ENCODE assay signal across 9 mouse cellular contexts in the genomic region with DNA sequence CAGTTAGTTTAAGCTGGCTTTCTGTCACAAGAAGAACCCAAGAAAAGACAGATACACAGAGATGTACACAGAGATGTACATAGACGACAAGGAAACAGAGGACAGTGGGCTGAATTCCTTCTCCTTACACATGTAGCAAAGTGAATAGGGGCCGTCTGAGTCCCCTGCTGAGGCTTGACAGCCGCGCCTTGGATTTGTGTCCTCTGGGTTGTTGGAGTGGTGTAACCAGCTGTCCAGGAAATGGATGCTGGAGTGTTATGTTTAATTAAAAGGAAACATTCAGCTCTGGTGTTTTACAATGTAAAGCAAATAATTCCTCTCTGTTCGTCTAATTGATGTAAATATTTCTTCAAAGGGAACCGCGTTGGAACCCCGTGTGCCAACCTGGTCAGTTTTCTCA. TPM values are rescaled to one million over a fixed set of nuclear protein-coding genes. Genes with fewer than 3 reads are reported as not detected.
A peak's percentile ranks its signal among the peaks of the same experiment; 100 is the strongest.
DNase-seq lines count a peak whose midpoint lies in the region; ATAC-seq and TF ChIP-seq lines count a peak whose summit lies in the region.
"Had no signal": no experiment of that assay in that cellular context is flagged by ENCODE, and none has a peak within 500 bp of the region (broad histone marks: within the 10 kb centered on the region; RNA-seq: fewer than 3 reads in every experiment).

No protein-coding gene starts in this region.

- intact Hi-C loops in left cerebral cortex, postnatal 14 days (cut with DNase I), result loop anchor here (2.0 kb wide), 1 partner anchor 49 kb away; no protein-coding TSS in a partner anchor

- peak overlapping the region; percentile 84 for H3K4me2 ChIP-seq in kidney, embryonic 15.5 days
- H3K4me2 ChIP-seq in hindbrain, embryonic 16.5 days (ENCODE audit: low read length), result peak overlapping the region; percentile 87
- peak overlapping the region; percentile 71 for H3K4me2 ChIP-seq in midbrain, embryonic 16.5 days (ENCODE audit: low read length)

- no peak for ATAC-seq in kidney, embryonic 15.5 days (replicated peaks; ENCODE audit: low FRiP score)
- no peak for ATAC-seq in hindbrain, embryonic 16.5 days
- no peak for ATAC-seq in midbrain, embryonic 16.5 days

- peaks cover 83% of the 10 kb centered on the region for H3K4me1 ChIP-seq in kidney, embryonic 15.5 days
- H3K4me1 ChIP-seq in cortical plate, adult 2 months (ENCODE audit: control insufficient read depth, insufficient read depth, low read length), result peaks cover 17% of the 10 kb centered on the region
- H3K4me1 ChIP-seq in hindbrain, embryonic 16.5 days (ENCODE audit: control insufficient read depth, insufficient read depth, low read depth, low read length), result peaks cover 35% of the 10 kb centered on the region
- H3K4me1 ChIP-seq in midbrain, embryonic 16.5 days (ENCODE audit: control insufficient read depth, insufficient read depth, low read length), result peaks cover 19% of the 10 kb centered on the region

- H3K36me3 ChIP-seq in kidney, embryonic 15.5 days, result no peaks in the 10 kb centered on the region
- H3K36me3 ChIP-seq in hindbrain, embryonic 16.5 days (ENCODE audit: control insufficient read depth, insufficient read depth, low read length), result no peaks in the 10 kb centered on the region
- H3K36me3 ChIP-seq in midbrain, embryonic 16.5 days (ENCODE audit: control insufficient read depth, insufficient read depth, low read length), result no peaks in the 10 kb centered on the region

- no peak for TF ChIP-seq CTCF in cortical plate, adult 2 months (IDR thresholded peaks at IDR 0.05; ENCODE audit: extremely low read depth, insufficient read depth, low read length)

- no peaks in the 10 kb centered on the region for H3K27me3 ChIP-seq in kidney, embryonic 15.5 days
- H3K27me3 ChIP-seq in hindbrain, embryonic 16.5 days (replicated peaks; ENCODE audit: control insufficient read depth, insufficient read depth, low read length), result no peaks in the 10 kb centered on the region
- peaks cover 3% of the 10 kb centered on the region; the same call in 1 of the 2 replicates for H3K27me3 ChIP-seq in midbrain, embryonic 16.5 days (ENCODE audit: control insufficient read depth, insufficient read depth, low read depth, low read length)

- H3K27ac ChIP-seq in kidney, embryonic 15.5 days, result peak overlapping the region; percentile 94
- H3K27ac ChIP-seq in cortical plate, adult 2 months (ENCODE audit: insufficient read depth, low read length), result peak overlapping the region; percentile 27
- H3K27ac ChIP-seq in hindbrain, embryonic 16.5 days (ENCODE audit: low read depth, low read length), result 0 out of 2 replicates have a peak overlapping the region, but pooled peaks have one; percentile 18
- peak overlapping the region; percentile 64; the same call in 1 of the 2 replicates for H3K27ac ChIP-seq in midbrain, embryonic 16.5 days (ENCODE audit: low read length)

- TF ChIP-seq POLR2A in cortical plate, adult 2 months (IDR thresholded peaks at IDR 0.05; ENCODE audit: extremely low read depth, insufficient read depth, low read length), result no peak

- peak overlapping the region; percentile 82 for H3K4me3 ChIP-seq in kidney, embryonic 15.5 days (replicated peaks)
- H3K4me3 ChIP-seq in cortical plate, adult 2 months (ENCODE audit: insufficient read depth, low read length), result peak overlapping the region; percentile 79
- H3K4me3 ChIP-seq in hindbrain, embryonic 16.5 days (ENCODE audit: low read length), result peak overlapping the region; percentile 72
- H3K4me3 ChIP-seq in midbrain, embryonic 16.5 days (ENCODE audit: low read depth, low read length), result peak overlapping the region; percentile 61

- 8% methylated on average over 8 of the region's 8 CpGs for WGBS in kidney, embryonic 15.5 days
- 3% methylated on average over 8 of the region's 8 CpGs for WGBS in hindbrain, embryonic 16.5 days
- WGBS in midbrain, embryonic 16.5 days, result 2% methylated on average over 8 of the region's 8 CpGs

- H3K9ac ChIP-seq in kidney, embryonic 15.5 days, result peak overlapping the region; percentile 56
- H3K9ac ChIP-seq in hindbrain, embryonic 16.5 days (ENCODE audit: low read depth, low read length), result peak overlapping the region; percentile 79; the same call in 1 of the 2 replicates
- H3K9ac ChIP-seq in midbrain, embryonic 16.5 days (ENCODE audit: low read depth, low read length), result no peak overlapping the region; the same call in 1 of the 2 replicates

- no peak for DNase-seq in kidney, postnatal 36 days
- DNase-seq in adrenal gland, adult 18-20 months (ENCODE audit: low spot score in 2 of 2), result no peak
- DNase-seq in left cerebral cortex, postnatal 14 days (ENCODE audit: low spot score in 2 of 2), result no peak
- DNase-seq in adrenal gland, adult 8-10 months, result no peak
- DNase-seq: kidney, adult 18-20 months had no signal

- no peaks in the 10 kb centered on the region for H3K9me3 ChIP-seq in kidney, embryonic 15.5 days (replicated peaks)
- H3K9me3 ChIP-seq in hindbrain, embryonic 16.5 days (ENCODE audit: control insufficient read depth, low read length), result no peaks in the 10 kb centered on the region
- H3K9me3 ChIP-seq in midbrain, embryonic 16.5 days (replicated peaks; ENCODE audit: control insufficient read depth, low read length, poor library complexity, severe bottlenecking), result no peaks in the 10 kb centered on the region

RNA-seq across cellular contexts. Expression of a gene that starts 0.8 kb away (rescaled TPM):
- polyA plus RNA-seq in kidney, embryonic 15.5 days (2015; fragmentation: Nextera tagmentation; extraction: Ambion mirVana), result 20.8 and 22.3 TPM in 2 replicates
- polyA plus RNA-seq in cortical plate, adult 2 months (2012; rRNA removed), result 234 and 253 TPM in 2 replicates
- 22.8 and 23.9 TPM in 2 replicates for polyA plus RNA-seq in hindbrain, embryonic 16.5 days (2015; fragmentation: Nextera tagmentation; extraction: Ambion mirVana)
- polyA plus RNA-seq in midbrain, embryonic 16.5 days (2015; fragmentation: Nextera tagmentation; extraction: Ambion mirVana), result 14.7 and 15.7 TPM in 2 replicates
- 10 to 100 TPM; 16.5 to 31.7 TPM for total RNA-seq in adrenal gland, adult 18-20 months (2021)
- 100 to 1,000 TPM; 197 to 200 TPM for total RNA-seq in left cerebral cortex, postnatal 14 days (2021)
- total RNA-seq in adrenal gland, adult 8-10 months (2022), result 10 to 100 TPM in 3 of 4 experiments, 1 to 10 TPM in 1; 9.3 to 39.2 (median 25.4) TPM

RNA-seq across cellular contexts. Expression of a gene that starts 28.6 kb away (rescaled TPM):
- 94.1 and 101 TPM in 2 replicates for polyA plus RNA-seq in kidney, embryonic 15.5 days (2015; fragmentation: Nextera tagmentation; extraction: Ambion mirVana)
- 44.2 and 48.1 TPM in 2 replicates for polyA plus RNA-seq in cortical plate, adult 2 months (2012; rRNA removed)
- polyA plus RNA-seq in hindbrain, embryonic 16.5 days (2015; fragmentation: Nextera tagmentation; extraction: Ambion mirVana), result 112 and 114 TPM in 2 replicates
- 109 and 115 TPM in 2 replicates for polyA plus RNA-seq in midbrain, embryonic 16.5 days (2015; fragmentation: Nextera tagmentation; extraction: Ambion mirVana)
- 10 to 100 TPM; 32.3 to 33.3 TPM for total RNA-seq in adrenal gland, adult 18-20 months (2021)
- 10 to 100 TPM; 37.0 to 47.7 TPM for total RNA-seq in left cerebral cortex, postnatal 14 days (2021)
- 10 to 100 TPM; 36.1 to 46.8 (median 45.7) TPM for total RNA-seq in adrenal gland, adult 8-10 months (2022)

Comparison
In these comparisons a context has a peak if more than half of its experiments do, and no peak if none do; other contexts are left out.
1. H3K27ac ChIP-seq: peak in every context shown above with its lines; median percentile 94 in kidney, embryonic 15.5 days; 64 in midbrain, embryonic 16.5 days; 27 in cortical plate, adult 2 months; 18 in hindbrain, embryonic 16.5 days.